Mouse (Mus musculus): ENCODE data around the gene Ltb. TPM values are rescaled to one million over a fixed set of nuclear protein-coding genes. Genes with fewer than 3 reads are reported as not detected.

Gene Ltb
- polyA plus RNA-seq, 1 experiment from 2014 or later = not detected

DNA sequence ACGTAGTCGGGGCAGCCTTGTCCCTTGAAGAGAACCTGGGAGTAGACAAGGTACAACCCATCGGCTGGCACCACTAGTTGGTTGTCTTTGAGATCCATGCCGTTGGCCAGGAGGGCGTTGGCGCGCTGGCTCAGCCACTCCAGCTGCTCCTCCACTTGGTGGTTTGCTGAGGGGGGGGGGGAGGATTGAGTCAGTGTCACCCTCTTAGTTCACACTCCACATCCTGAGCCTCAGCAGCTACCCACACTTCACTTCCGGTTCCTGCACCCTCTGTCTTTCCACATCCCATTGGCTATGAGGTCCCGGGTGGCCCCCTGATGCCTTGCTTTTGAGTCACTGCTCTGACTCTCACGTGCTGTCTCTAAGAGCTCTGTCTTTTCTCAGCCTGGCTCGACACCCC is 6.2 kb downstream of the Ltb start:
- no peak overlapping the region for H3K9ac ChIP-seq
- ATAC-seq = no peak
- H3K36me3 ChIP-seq (ENCODE audit: poor library complexity, severe bottlenecking) = no peaks in the 10 kb centered on the region
- H3K4me2 ChIP-seq = no peak overlapping the region
- H3K27ac ChIP-seq = no peak overlapping the region
- 89% methylated on average over 11 of the region's 11 CpGs for WGBS
- H3K4me1 ChIP-seq = peaks cover 9% of the 10 kb centered on the region
- peaks cover 74% of the 10 kb centered on the region for H3K27me3 ChIP-seq
- H3K9me3 ChIP-seq (replicated peaks) = no peaks in the 10 kb centered on the region
- H3K4me3 ChIP-seq = no peak overlapping the region

DNA sequence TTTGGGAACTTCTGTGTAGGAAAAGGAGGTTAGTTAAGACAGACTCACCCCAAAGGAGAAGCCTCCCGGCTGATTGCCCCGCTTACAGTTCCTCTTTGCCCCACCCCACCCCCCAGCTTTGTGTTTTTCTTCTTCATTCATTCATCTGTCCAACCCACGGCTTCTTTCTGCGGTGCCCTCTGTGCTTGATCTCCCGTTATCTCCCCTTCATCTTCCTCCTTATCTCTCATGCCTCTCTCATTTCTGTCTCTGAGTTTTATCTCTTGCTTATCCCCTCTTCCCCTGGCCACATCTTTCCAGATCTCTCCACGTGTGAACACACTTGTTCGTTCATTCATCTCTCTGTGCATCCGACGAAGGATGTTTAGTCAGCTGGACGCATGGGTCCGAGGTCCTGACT is 6.9 kb downstream of the Ltb start:
- no peaks in the 10 kb centered on the region for H3K9me3 ChIP-seq (replicated peaks)
- H3K9ac ChIP-seq = no peak overlapping the region
- H3K4me1 ChIP-seq = peaks cover 2% of the 10 kb centered on the region
- H3K4me2 ChIP-seq = no peak overlapping the region
- H3K27me3 ChIP-seq = peaks cover 67% of the 10 kb centered on the region
- no peak overlapping the region for H3K4me3 ChIP-seq
- no peak for ATAC-seq
- no peak overlapping the region for H3K27ac ChIP-seq
- H3K36me3 ChIP-seq (ENCODE audit: poor library complexity, severe bottlenecking) = no peaks in the 10 kb centered on the region
- WGBS = 83% methylated on average over 11 of the region's 11 CpGs

DNA sequence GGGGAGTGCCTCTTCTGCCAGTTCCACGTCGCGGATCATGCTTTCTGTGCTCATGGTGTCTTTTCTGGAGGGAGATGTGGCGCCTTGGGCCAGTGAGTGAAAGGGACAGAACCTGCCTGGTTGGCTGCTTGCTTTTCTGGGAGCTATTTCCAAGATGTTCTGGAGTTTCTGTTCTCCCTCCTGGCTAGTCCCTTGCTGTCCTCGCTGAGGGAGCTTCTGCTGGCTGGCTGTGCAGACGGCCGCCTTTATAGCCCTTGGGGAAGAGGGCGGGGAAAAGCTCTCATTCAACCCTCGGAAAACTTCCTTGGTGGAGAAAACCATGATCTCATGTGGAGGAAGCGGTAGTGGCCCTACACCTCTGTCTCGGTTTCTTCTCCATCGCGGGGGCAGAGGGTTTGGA is 7.5 kb downstream of the Ltb start, which contains the start of gene Tnf:
Tnf (minus strand) TSS at position 221 of the 400 bp plus-strand sequence.
- Histone ChIP-seq H3K4me3 (no peak within 1 kb of the TSS), H3K9me3 (replicated peaks) (no peaks in the 10 kb centered on the region), H3K27ac (no peak within 1 kb of the TSS), H3K4me2 (no peak within 1 kb of the TSS), H3K27me3 (peaks cover 61% of the 10 kb centered on the region), H3K4me1 (no peaks in the 10 kb centered on the region), H3K9ac (no peak within 1 kb of the TSS), H3K36me3 (ENCODE audit: poor library complexity, severe bottlenecking) (no peaks in the 10 kb centered on the region)
- no peak for ATAC-seq
- WGBS = 52% methylated on average over 13 of the region's 13 CpGs

DNA sequence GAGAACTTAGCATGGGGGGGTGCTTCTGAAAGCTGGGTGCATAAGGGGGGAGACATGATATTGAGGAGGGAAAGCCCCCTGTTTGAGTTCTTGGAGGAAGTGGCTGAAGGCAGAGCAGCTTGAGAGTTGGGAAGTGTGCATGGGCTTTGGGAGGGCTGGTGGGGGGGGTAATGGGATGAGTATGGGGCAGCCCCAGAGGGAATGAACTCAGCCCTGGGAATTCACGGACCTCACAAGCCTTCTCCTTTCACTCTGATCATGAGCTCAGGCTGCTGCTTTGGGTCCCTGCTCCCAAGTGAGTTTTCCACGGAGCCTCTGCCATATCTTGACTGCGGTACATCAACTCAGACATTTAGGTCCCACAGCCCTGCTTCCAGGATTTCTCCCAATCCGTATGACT is 8.2 kb downstream of the Ltb start:
- H3K4me2 ChIP-seq = no peak overlapping the region
- H3K9ac ChIP-seq = no peak overlapping the region
- no peaks in the 10 kb centered on the region for H3K9me3 ChIP-seq (replicated peaks)
- no peak for ATAC-seq
- no peak overlapping the region for H3K27ac ChIP-seq
- 89% methylated on average over 4 of the region's 4 CpGs for WGBS
- no peaks in the 10 kb centered on the region for H3K4me1 ChIP-seq
- no peaks in the 10 kb centered on the region for H3K36me3 ChIP-seq (ENCODE audit: poor library complexity, severe bottlenecking)
- H3K4me3 ChIP-seq = no peak overlapping the region
- H3K27me3 ChIP-seq = peaks cover 55% of the 10 kb centered on the region

DNA sequence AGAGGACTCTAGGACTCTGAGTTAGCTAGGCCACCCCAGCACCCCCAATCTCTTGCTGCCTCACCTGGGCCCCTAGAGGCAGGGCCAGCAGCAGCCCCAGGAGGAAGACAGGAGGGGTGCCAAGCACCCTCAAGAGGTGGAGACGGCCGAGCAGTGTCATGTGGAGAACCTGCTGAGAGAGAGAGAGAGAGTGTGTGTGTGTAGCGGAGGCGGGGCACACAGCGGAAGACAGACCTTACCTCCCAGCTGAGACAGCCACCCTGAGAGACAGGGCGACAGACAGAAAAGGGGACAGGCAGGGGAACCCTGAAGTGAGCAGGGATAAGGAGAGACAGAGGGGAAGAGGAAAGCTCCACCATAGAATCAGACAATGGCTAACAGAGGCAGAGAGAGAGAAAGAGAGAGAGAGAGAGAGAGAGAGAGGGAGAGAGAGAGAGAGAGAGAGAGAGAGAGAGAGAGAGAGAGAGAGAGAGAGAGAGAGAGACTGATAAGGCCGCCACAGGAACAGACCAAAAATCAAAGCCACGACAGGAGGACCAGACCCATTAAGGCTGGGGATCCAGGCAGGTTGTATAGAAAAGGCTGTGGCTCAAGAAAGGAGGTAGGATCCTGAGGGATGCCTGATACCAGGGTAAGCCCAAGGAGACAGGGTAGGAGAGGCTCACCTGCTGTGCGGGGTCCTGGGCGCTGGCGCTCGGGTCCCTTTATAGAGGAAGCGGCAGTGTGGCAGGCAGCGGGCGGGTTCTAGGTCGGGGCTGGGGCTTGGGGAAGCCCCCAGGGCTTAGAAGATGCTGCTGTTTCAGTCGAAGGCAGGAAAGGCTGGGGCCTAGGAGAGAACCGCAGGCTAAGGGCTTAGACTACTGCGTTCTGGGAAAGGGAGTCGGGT is 10.5 kb downstream of the Ltb start, which contains the start of gene Lta:
Lta (minus strand) TSS at position 858 of the 886 bp plus-strand sequence.
- ATAC-seq = no peak
- Histone ChIP-seq H3K4me2 (no peak within 1 kb of the TSS), H3K9me3 (replicated peaks) (no peaks in the 10 kb centered on the region), H3K27me3 (peaks cover 44% of the 10 kb centered on the region), H3K36me3 (ENCODE audit: poor library complexity, severe bottlenecking) (no peaks in the 10 kb centered on the region), H3K27ac (no peak within 1 kb of the TSS), H3K4me3 (no peak within 1 kb of the TSS), H3K4me1 (no peaks in the 10 kb centered on the region), H3K9ac (no peak within 1 kb of the TSS)
- whole genome bisulfite sequencing = 21% methylated on average over 19 of the region's 20 CpGs

DNA sequence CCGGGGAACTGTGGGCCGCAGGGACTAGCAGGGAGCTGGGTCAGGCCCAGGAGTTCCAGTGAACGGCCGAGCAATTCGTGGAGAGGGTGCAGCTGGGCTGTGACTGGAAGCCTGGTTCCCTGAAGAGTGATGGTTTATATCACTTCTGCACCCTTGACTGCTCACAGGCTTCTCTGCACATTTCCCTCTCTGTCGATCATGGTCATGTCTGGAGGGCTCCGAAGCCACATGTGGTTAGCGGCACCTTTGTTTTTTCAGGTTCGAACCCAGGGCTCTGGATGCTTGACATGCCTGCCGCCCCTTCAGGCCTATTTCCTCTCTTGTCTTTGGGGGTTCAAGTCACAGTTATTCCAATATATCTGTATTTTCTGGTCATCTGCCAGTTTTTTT is 11.1 kb downstream of the Ltb start:
- Histone ChIP-seq H3K27me3 (peaks cover 38% of the 10 kb centered on the region), H3K27ac (no peak overlapping the region), H3K9ac (no peak overlapping the region), H3K36me3 (ENCODE audit: poor library complexity, severe bottlenecking) (no peaks in the 10 kb centered on the region), H3K4me3 (no peak overlapping the region), H3K9me3 (replicated peaks) (no peaks in the 10 kb centered on the region), H3K4me2 (no peak overlapping the region), H3K4me1 (no peaks in the 10 kb centered on the region)
- WGBS = 67% methylated on average over 10 of the region's 10 CpGs
- no peak for ATAC-seq

DNA sequence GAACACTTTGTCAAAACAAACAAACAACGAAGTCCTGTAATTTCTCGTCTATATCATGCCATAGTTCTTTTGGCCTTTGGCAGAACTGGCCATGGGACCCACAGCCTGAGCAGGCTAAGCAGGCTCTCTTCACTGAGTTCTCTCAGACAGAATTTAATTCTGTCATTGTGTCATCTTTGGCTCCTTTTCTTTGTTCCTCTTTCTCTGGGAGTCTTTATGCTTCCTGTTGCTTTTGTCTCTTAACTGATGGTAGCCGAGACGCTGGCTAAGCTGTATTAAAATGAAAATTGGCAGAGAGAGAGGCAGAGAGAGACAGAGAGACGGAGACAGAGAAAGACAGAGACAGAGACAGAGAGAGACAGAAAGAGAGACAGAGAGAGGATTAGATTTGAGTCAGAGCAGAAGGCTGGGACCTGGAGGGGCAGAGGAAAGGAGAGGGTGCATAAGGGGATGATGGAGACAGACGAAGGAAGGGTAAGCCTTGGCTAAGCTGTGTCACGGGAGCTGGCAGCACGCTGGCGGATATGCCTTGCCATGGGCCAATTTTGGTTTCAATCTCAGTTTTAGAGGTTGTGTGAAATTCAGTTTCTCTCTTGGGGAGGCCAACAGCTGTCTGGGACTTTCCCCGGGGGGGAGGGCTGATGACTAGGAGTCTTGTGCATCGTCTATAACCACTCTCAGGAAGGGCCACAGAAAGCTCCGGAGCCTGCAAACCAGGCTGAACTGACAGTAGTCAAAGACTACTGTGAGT is 15.7 kb downstream of the Ltb start:
- Histone ChIP-seq H3K27me3 (0 out of 2 replicates have a peak, but pooled peaks cover 5% of the 10 kb centered on the region), H3K9me3 (replicated peaks) (no peaks in the 10 kb centered on the region), H3K9ac (0 out of 2 replicates have a peak overlapping the region, but pooled peaks have one; percentile 2), H3K27ac (no peak overlapping the region), H3K4me2 (no peak overlapping the region), H3K36me3 (ENCODE audit: poor library complexity, severe bottlenecking) (no peaks in the 10 kb centered on the region), H3K4me1 (no peaks in the 10 kb centered on the region), H3K4me3 (no peak overlapping the region)
- no peak for ATAC-seq
- 75% methylated on average over 12 of the region's 12 CpGs for WGBS

DNA sequence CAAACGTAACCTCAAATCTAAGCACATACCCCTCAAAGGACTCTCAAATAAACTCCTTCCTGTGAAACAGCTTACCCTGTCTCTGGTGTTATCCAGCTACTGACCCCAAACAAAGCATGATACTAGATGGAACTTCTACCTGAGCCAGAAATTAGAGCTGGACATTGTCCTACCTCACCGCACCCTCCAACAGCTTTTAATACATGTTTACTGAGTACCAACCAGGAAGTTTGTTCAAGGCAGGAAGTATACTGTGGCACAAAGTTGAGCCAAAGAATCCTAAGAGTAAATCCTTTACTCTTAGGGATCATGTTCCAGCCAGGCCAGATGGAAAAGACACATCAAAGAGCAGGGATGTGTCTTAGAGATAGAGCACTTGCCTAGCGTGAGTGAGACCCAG is 16.4 kb downstream of the Ltb start:
- ATAC-seq = no peak
- H3K27me3 ChIP-seq = no peaks in the 10 kb centered on the region
- no peak overlapping the region for H3K4me3 ChIP-seq
- H3K9me3 ChIP-seq (replicated peaks) = no peaks in the 10 kb centered on the region
- H3K4me1 ChIP-seq = no peaks in the 10 kb centered on the region
- H3K4me2 ChIP-seq = no peak overlapping the region
- H3K36me3 ChIP-seq (ENCODE audit: poor library complexity, severe bottlenecking) = no peaks in the 10 kb centered on the region
- no peak overlapping the region for H3K9ac ChIP-seq
- H3K27ac ChIP-seq = no peak overlapping the region
- WGBS = 75% methylated on average over 3 of the region's 3 CpGs

DNA sequence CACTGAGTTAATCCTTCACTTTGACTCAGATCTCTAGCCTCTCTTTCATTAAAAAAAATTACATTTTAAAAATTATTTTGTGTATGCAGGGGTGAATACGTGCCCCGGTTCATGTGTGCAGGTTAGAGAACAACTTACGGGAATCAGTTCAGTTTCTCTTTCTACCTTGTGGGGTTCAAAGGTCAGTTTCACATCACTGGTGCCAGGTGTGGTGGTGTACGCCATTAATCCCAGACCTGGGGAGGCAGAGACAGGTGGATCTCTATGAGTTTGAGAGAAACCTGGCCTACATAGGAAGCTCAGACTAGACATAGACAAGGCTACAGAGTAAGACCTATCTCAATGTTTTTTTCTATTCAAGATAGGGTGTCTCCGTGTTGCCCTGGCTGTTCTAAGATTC is 18.8 kb downstream of the Ltb start:
- no peak overlapping the region for H3K9ac ChIP-seq
- no peak overlapping the region for H3K27ac ChIP-seq
- ATAC-seq = no peak
- H3K4me1 ChIP-seq = no peaks in the 10 kb centered on the region
- H3K27me3 ChIP-seq = no peaks in the 10 kb centered on the region
- H3K9me3 ChIP-seq (replicated peaks) = no peaks in the 10 kb centered on the region
- H3K4me3 ChIP-seq = no peak overlapping the region
- H3K36me3 ChIP-seq (ENCODE audit: poor library complexity, severe bottlenecking) = no peaks in the 10 kb centered on the region
- WGBS = 92% methylated on average over 5 of the region's 5 CpGs
- H3K4me2 ChIP-seq = no peak overlapping the region

DNA sequence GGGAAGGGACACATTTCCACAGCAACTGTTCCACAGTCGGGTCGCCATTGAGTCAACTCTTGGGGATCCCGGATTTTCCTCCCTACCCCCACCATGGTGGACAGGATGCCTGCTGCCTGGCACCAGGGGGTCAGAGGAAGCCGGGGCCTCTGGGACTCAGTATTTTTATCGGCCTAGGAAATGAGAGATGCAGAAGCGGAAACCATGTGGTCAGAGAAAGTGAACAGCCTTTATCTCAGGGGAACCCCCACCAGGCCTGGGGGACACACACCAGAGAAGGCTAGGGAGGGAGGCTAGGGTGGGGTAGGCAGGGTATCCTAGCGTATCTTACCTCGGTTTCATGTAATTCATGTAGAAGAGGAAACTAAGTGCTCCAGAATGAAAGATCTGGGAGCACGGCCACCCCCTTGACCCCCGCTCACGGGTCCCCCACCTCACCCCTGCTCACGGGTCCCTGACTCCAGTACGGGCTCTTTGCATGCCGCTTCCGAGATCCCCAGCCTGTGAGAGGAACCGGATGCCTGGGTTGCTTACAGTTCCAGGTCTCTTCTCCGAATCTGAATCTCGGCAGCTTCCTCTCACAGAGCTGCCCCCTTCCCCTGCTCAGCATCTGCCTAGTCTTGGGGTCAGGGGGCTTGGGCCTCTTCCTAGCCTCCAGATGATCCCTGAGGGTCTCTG is 24.4 kb downstream of the Ltb start:
- 84% methylated on average over 18 of the region's 18 CpGs for WGBS

DNA sequence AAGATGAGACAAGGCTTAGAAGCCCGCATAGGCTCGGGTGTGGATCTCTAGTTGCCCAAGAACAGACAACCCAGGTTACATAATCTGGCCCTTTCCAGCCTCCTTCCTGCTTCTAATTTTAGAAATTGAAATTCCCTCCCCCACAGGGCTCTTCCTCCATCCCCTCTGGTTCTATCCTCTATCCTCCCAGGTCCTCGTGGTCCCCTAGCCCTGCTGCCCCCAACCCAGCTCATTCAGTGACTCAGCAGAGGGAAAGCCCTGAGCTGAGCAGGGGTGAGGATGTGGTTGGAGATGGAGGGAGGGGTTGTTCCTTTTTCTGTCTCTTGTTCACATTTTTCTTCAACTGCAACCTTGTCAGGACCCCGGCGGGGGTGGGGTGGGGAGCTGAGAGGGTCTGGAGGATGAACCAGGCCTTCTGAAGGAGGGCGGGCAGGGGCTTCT is 25.4 kb downstream of the Ltb start:
- no peak overlapping the region for H3K4me3 ChIP-seq
- ATAC-seq = no peak
- H3K9ac ChIP-seq = no peak overlapping the region
- H3K27ac ChIP-seq = no peak overlapping the region
- 90% methylated on average over 6 of the region's 6 CpGs for WGBS
- peaks cover 37% of the 10 kb centered on the region for H3K36me3 ChIP-seq (ENCODE audit: poor library complexity, severe bottlenecking)
- no peaks in the 10 kb centered on the region for H3K9me3 ChIP-seq (replicated peaks)
- no peak overlapping the region for H3K4me2 ChIP-seq
- H3K4me1 ChIP-seq = no peaks in the 10 kb centered on the region
- no peaks in the 10 kb centered on the region for H3K27me3 ChIP-seq

More for the DNA sequence above, 24.4 kb downstream of the Ltb start:
- Histone ChIP-seq H3K27ac (no peak overlapping the region), H3K4me3 (no peak overlapping the region), H3K4me2 (no peak overlapping the region), H3K4me1 (no peaks in the 10 kb centered on the region), H3K9ac (no peak overlapping the region), H3K27me3 (no peaks in the 10 kb centered on the region), H3K9me3 (replicated peaks) (no peaks in the 10 kb centered on the region), H3K36me3 (ENCODE audit: poor library complexity, severe bottlenecking) (peaks cover 37% of the 10 kb centered on the region)
- no peak for ATAC-seq
